Mouse (Mus musculus) myocyte (in vitro differentiated cells): ENCODE data around the gene Kntc1.

Experiments
- CEBPB ChIP-seq: IDR thresholded peaks from 2 replicates; pipeline ENCODE4 v1.6.1; 2011; ENCODE audit warnings: mild to moderate bottlenecking, moderate library complexity; ENCODE audit not compliant: poor library complexity, insufficient read depth, severe bottlenecking
- E2F4 ChIP-seq: IDR thresholded peaks from one replicate; pipeline ENCODE4 v1.6.1; 2011; ENCODE audit warnings: mild to moderate bottlenecking, control low read depth, moderate library complexity; ENCODE audit not compliant: insufficient read depth
- MAX ChIP-seq: IDR thresholded peaks from one replicate; pipeline ENCODE4 v1.6.1; 2011; ENCODE audit warnings: low read depth, mild to moderate bottlenecking, control low read depth
- MYOD1 ChIP-seq, 3 experiments: IDR thresholded peaks; one replicate each; pipeline ENCODE4 v1.6.1; 2011; ENCODE audit warnings: control low read depth in 2 of 3, low read depth in 2 of 3, mild to moderate bottlenecking in 2 of 3, moderate library complexity in 1 of 3; ENCODE audit not compliant: insufficient read length in 2 of 3, control insufficient read depth in 1 of 3
- MYOG ChIP-seq, 3 experiments: IDR thresholded peaks; one replicate each; pipeline ENCODE4 v1.6.1; 2011; ENCODE audit warnings: control low read depth in 2 of 3, low read depth in 2 of 3, mild to moderate bottlenecking in 2 of 3; ENCODE audit not compliant: insufficient read length in 2 of 3, control insufficient read depth in 1 of 3, insufficient read depth in 1 of 3
- POLR2A ChIP-seq: IDR thresholded peaks from one replicate; pipeline ENCODE4 v1.6.1; 2011; ENCODE audit warnings: low read depth, mild to moderate bottlenecking, control low read depth, moderate library complexity; ENCODE audit not compliant: insufficient read length
- POLR2AphosphoS2 ChIP-seq: IDR thresholded peaks from one replicate; pipeline ENCODE4 v1.6.1; 2011; ENCODE audit warnings: low read depth, control low read depth; ENCODE audit not compliant: insufficient read length
- REST ChIP-seq: IDR thresholded peaks from one replicate; pipeline ENCODE4 v1.6.1; 2011; ENCODE audit warnings: mild to moderate bottlenecking, control low read depth, moderate library complexity; ENCODE audit not compliant: insufficient read depth, insufficient read length
- SRF ChIP-seq: IDR thresholded peaks from one replicate; pipeline ENCODE4 v1.6.1; 2011; ENCODE audit warnings: low read depth; ENCODE audit not compliant: control insufficient read depth, insufficient read length
- TCF12 ChIP-seq: IDR thresholded peaks from one replicate; pipeline ENCODE4 v1.6.1; 2011; ENCODE audit warnings: mild to moderate bottlenecking, control low read depth; ENCODE audit not compliant: poor library complexity, insufficient read depth, severe bottlenecking
- TCF3 ChIP-seq: IDR thresholded peaks from one replicate; pipeline ENCODE4 v1.6.1; 2011; ENCODE audit warnings: low read depth, control low read depth; ENCODE audit not compliant: insufficient read length
- USF1 ChIP-seq: IDR thresholded peaks from one replicate; pipeline ENCODE4 v1.6.1; 2011; ENCODE audit warnings: low read depth, mild to moderate bottlenecking, control low read depth, moderate library complexity

DNA sequence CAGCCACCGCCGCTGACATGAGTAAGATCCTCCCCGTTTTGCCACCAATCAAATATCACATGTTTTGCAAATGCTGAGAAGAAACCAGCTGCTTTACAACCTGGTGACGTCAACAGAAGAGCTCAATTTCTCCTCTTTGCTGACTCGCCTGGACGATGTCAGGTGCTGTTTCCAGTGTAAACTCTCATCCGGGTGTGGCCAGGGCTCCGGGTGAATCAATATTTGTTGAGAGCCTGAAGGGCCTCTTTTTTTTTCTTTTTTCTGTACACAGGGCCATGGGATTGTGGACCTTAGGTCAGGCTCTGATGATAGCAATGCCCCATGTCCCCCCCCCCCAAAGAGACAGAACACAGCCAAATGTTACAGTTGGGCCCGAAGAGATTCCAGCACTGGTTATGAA lies 105.0 kb downstream of the Kntc1 start:
- TF ChIP-seq POLR2A (no peak), MAX (no peak), CEBPB (no peak), MYOG (IDR thresholded peaks at IDR 0.05; ENCODE audit: control insufficient read depth in 1 of 3, insufficient read depth in 1 of 3, insufficient read length in 2 of 3, low read depth in 2 of 3) (no peak), POLR2AphosphoS2 (no peak), MYOD1 (IDR thresholded peaks at IDR 0.05; ENCODE audit: control insufficient read depth in 1 of 3, insufficient read length in 2 of 3, low read depth in 2 of 3) (no peak), USF1 (no peak), TCF12 (no peak), E2F4 (no peak), TCF3 (no peak), SRF (no peak), REST (no peak)
